Mouse (Mus musculus) midbrain, embryonic 14.5 days (tissue): Measurements from ENCODE around the gene Abcc3. TPM values are rescaled to one million over a fixed set of nuclear protein-coding genes. Genes with fewer than 3 reads are reported as not detected.
"Not testable (repeated sequence)": the region's sequence is repeated elsewhere in the genome, so short reads cannot be mapped to it uniquely, and the experiment has no call there.

Experiments used
- ATAC-seq: fragments of 200-750 bp; cut with Nextera tagmentation; 2 replicates; pipeline ENCODE4 v1.8.0; 2017; ENCODE audit warnings: moderate number of reproducible peaks, moderate library complexity; ENCODE audit not compliant: low FRiP score, low TSS enrichment
- DNase-seq: peaks from one replicate; pipeline ENCODE4 v3.0.0-alpha.2; 2015
- H3K27ac ChIP-seq: fragments of 300-500 bp; sonication (generic); replicated peaks from 2 replicates; pipeline ENCODE4 v1.5.1; 2014; ENCODE audit warnings: mild to moderate bottlenecking, low read depth, low read length, moderate library complexity
- H3K27me3 ChIP-seq: fragments of 300-500 bp; sonication (generic); 2 replicates; pipeline ENCODE4 v1.6.1; 2014; ENCODE audit warnings: low read length, control low read depth, mixed read lengths; ENCODE audit not compliant: control insufficient read depth, insufficient read depth
- H3K36me3 ChIP-seq: fragments of 300-500 bp; sonication (generic); 2 replicates; pipeline ENCODE4 v1.6.1; 2014; ENCODE audit warnings: low read length, control low read depth; ENCODE audit not compliant: control insufficient read depth, insufficient read depth
- H3K4me1 ChIP-seq: fragments of 300-500 bp; sonication (generic); 2 replicates; pipeline ENCODE4 v1.6.1; 2014; ENCODE audit warnings: mild to moderate bottlenecking, antibody characterized with exemption, low read length, control low read depth; ENCODE audit not compliant: control insufficient read depth, insufficient read depth
- H3K4me2 ChIP-seq: fragments of 300-500 bp; sonication (generic); 2 replicates; pipeline ENCODE4 v1.6.1; 2014; ENCODE audit warnings: mild to moderate bottlenecking, low read length, moderate library complexity
- H3K4me3 ChIP-seq: fragments of 300-500 bp; sonication (generic); replicated peaks from 2 replicates; pipeline ENCODE4 v1.5.1; 2014; ENCODE audit warnings: low read depth, low read length
- H3K9ac ChIP-seq: fragments of 300-500 bp; sonication (generic); replicated peaks from 2 replicates; pipeline ENCODE4 v1.6.1; 2014; ENCODE audit warnings: mild to moderate bottlenecking, low read length, moderate library complexity
- H3K9me3 ChIP-seq: fragments of 300-500 bp; sonication (generic); 2 replicates; pipeline ENCODE4 v1.6.1; 2016; ENCODE audit warnings: low read length, control low read depth, mixed read lengths; ENCODE audit not compliant: control insufficient read depth
- WGBS: fragments of 180-500 bp; shearing (Covaris S2); extraction: QIAGEN DNeasy Blood & Tissue Kit; methylation state at CpG from one replicate; pipeline ENCODE4 v1.1.7; 2014; 5-methylcytosine and 5-hydroxymethylcytosine counted together
- polyA plus RNA-seq: library from polyadenylated mRNA; unstranded; fragments of >200 nt; fragmentation: Nextera tagmentation; extraction: Ambion mirVana; gene quantifications from 2 replicates; pipeline ENCODE4 v1.2.1, GENCODE M21; 2014

The Abcc3 gene
- polyA plus RNA-seq, 1 experiment from 2014 or later: 0.50 TPM

- H3K27me3 ChIP-seq: no peaks in the 10 kb centered on the region
- no peak overlapping the region for H3K4me2 ChIP-seq
- ATAC-seq (no peak), DNase-seq (no peak)
- 91% methylated on average over 7 of the region's 7 CpGs for WGBS
- H3K9me3 ChIP-seq: no peaks in the 10 kb centered on the region
- no peaks in the 10 kb centered on the region for H3K36me3 ChIP-seq
- no peaks in the 10 kb centered on the region for H3K4me1 ChIP-seq
- H3K4me3 ChIP-seq: no peak overlapping the region
- no peak overlapping the region for H3K27ac ChIP-seq
- no peak overlapping the region for H3K9ac ChIP-seq
Measured at GRCm38 (mm10) chr11:94394107-94394506, 1.3 kb upstream of the Abcc3 start.

GRCm38 (mm10) chr11:94393490-94393889 lies 693 bp upstream of the Abcc3 start:
- ATAC-seq, H3K4me1 ChIP-seq, DNase-seq, H3K9me3 ChIP-seq, H3K27me3 ChIP-seq, H3K4me2 ChIP-seq, H3K4me3 ChIP-seq, H3K36me3 ChIP-seq, H3K9ac ChIP-seq, H3K27ac ChIP-seq: not testable (repeated sequence)
- 87% methylated on average over 4 of the region's 4 CpGs for WGBS

GRCm38 (mm10) chr11:94391661-94392060 lies 1.1 kb downstream of the Abcc3 start:
- DNase-seq: no peak
- H3K9ac ChIP-seq: no peak overlapping the region
- no peaks in the 10 kb centered on the region for H3K27me3 ChIP-seq
- ATAC-seq: no peak
- H3K4me2 ChIP-seq: no peak overlapping the region
- no peaks in the 10 kb centered on the region for H3K36me3 ChIP-seq
- H3K4me3 ChIP-seq: no peak overlapping the region
- 88% methylated on average over 10 of the region's 10 CpGs for WGBS
- H3K27ac ChIP-seq: no peak overlapping the region
- H3K4me1 ChIP-seq: no peaks in the 10 kb centered on the region
- H3K9me3 ChIP-seq: no peaks in the 10 kb centered on the region

GRCm38 (mm10) chr11:94390825-94391224 lies 2.0 kb downstream of the Abcc3 start:
- no peak for ATAC-seq
- no peak for DNase-seq
- Histone ChIP-seq H3K4me1 (peaks cover 8% of the 10 kb centered on the region; the same call in 1 of the 2 replicates), H3K27ac (no peak overlapping the region), H3K27me3 (no peaks in the 10 kb centered on the region), H3K9ac (no peak overlapping the region), H3K9me3 (no peaks in the 10 kb centered on the region), H3K36me3 (no peaks in the 10 kb centered on the region), H3K4me2 (no peak overlapping the region), H3K4me3 (no peak overlapping the region)
- WGBS: 85% methylated on average over 6 of the region's 6 CpGs

- 56% methylated on average over 6 of the region's 6 CpGs for WGBS
- Histone ChIP-seq H3K9me3 (no peaks in the 10 kb centered on the region), H3K9ac (no peak overlapping the region), H3K27ac (no peak overlapping the region), H3K36me3 (no peaks in the 10 kb centered on the region), H3K4me2 (no peak overlapping the region), H3K4me1 (peaks cover 12% of the 10 kb centered on the region; the same call in 1 of the 2 replicates), H3K27me3 (no peaks in the 10 kb centered on the region), H3K4me3 (no peak overlapping the region)
- DNase-seq (no peak), ATAC-seq (no peak)
Measured at GRCm38 (mm10) chr11:94389724-94390396, 2.9 kb downstream of the Abcc3 start.

- no peak overlapping the region for H3K4me3 ChIP-seq
- H3K9me3 ChIP-seq: no peaks in the 10 kb centered on the region
- ATAC-seq: no peak
- no peak overlapping the region for H3K27ac ChIP-seq
- DNase-seq: no peak
- H3K36me3 ChIP-seq: no peaks in the 10 kb centered on the region
- no peaks in the 10 kb centered on the region for H3K27me3 ChIP-seq
- no peak overlapping the region for H3K9ac ChIP-seq
- no peak overlapping the region for H3K4me2 ChIP-seq
- peaks cover 12% of the 10 kb centered on the region; the same call in 1 of the 2 replicates for H3K4me1 ChIP-seq
- WGBS: 88% methylated on average over 4 of the region's 4 CpGs
Measured at GRCm38 (mm10) chr11:94389021-94389420, 3.8 kb downstream of the Abcc3 start.

- ATAC-seq (no peak), DNase-seq (no peak)
- no peak overlapping the region for H3K4me2 ChIP-seq
- peaks cover 12% of the 10 kb centered on the region; the same call in 1 of the 2 replicates for H3K4me1 ChIP-seq
- H3K9me3 ChIP-seq: no peaks in the 10 kb centered on the region
- no peaks in the 10 kb centered on the region for H3K27me3 ChIP-seq
- 86% methylated on average over 4 of the region's 4 CpGs for WGBS
- no peak overlapping the region for H3K4me3 ChIP-seq
- H3K36me3 ChIP-seq: no peaks in the 10 kb centered on the region
- no peak overlapping the region for H3K9ac ChIP-seq
- H3K27ac ChIP-seq: no peak overlapping the region
Measured at GRCm38 (mm10) chr11:94387756-94388155, 5.0 kb downstream of the Abcc3 start.

- 25% methylated on average over 12 of the region's 12 CpGs for WGBS
- Histone ChIP-seq H3K4me3 (no peak overlapping the region), H3K36me3 (no peaks in the 10 kb centered on the region), H3K27me3 (no peaks in the 10 kb centered on the region), H3K27ac (no peak overlapping the region), H3K4me2 (no peak overlapping the region), H3K9me3 (no peaks in the 10 kb centered on the region), H3K9ac (no peak overlapping the region), H3K4me1 (peaks cover 12% of the 10 kb centered on the region; the same call in 1 of the 2 replicates)
- ATAC-seq (no peak), DNase-seq (peak; percentile 65)
Measured at GRCm38 (mm10) chr11:94385977-94386771, 6.6 kb downstream of the Abcc3 start.

GRCm38 (mm10) chr11:94379736-94380135 lies 13.1 kb downstream of the Abcc3 start:
- ATAC-seq: no peak
- Histone ChIP-seq H3K36me3 (no peaks in the 10 kb centered on the region), H3K27me3 (no peaks in the 10 kb centered on the region), H3K27ac (no peak overlapping the region), H3K9ac (no peak overlapping the region), H3K4me2 (no peak overlapping the region), H3K4me3 (no peak overlapping the region), H3K9me3 (no peaks in the 10 kb centered on the region), H3K4me1 (no peaks in the 10 kb centered on the region)
- DNase-seq: no peak
- WGBS: 75% methylated on average over 8 of the region's 8 CpGs
